Mouse (Mus musculus) midbrain, postnatal 0 days (tissue): ENCODE data around the gene Gm28035. TPM values are rescaled to one million over a fixed set of nuclear protein-coding genes. Genes with fewer than 3 reads are reported as not detected.

Source experiments
- ATAC-seq: fragments of 200-750 bp; cut with Nextera tagmentation; 2 replicates; pipeline ENCODE4 v1.8.0; 2017; ENCODE audit warnings: moderate number of reproducible peaks, mild to moderate bottlenecking, moderate TSS enrichment, moderate library complexity; ENCODE audit not compliant: low FRiP score
- DNase-seq: peaks from one replicate; pipeline ENCODE4 v3.0.0-alpha.2; 2015; ENCODE audit warnings: low spot score
- H3K27ac ChIP-seq: fragments of 300-500 bp; sonication (generic); 2 replicates; pipeline ENCODE4 v1.5.1; 2014; ENCODE audit warnings: low read depth, mild to moderate bottlenecking, low read length, mixed read lengths
- H3K27me3 ChIP-seq: fragments of 300-500 bp; sonication (generic); 2 replicates; pipeline ENCODE4 v1.6.1; 2014; ENCODE audit warnings: low read length, control low read depth, mixed read lengths; ENCODE audit not compliant: insufficient read depth
- H3K36me3 ChIP-seq: fragments of 300-500 bp; sonication (generic); 2 replicates; pipeline ENCODE4 v1.6.1; 2014; ENCODE audit warnings: low read length, control low read depth, mixed read lengths; ENCODE audit not compliant: insufficient read depth
- H3K4me1 ChIP-seq: fragments of 300-500 bp; sonication (generic); 2 replicates; pipeline ENCODE4 v1.6.1; 2014; ENCODE audit warnings: mild to moderate bottlenecking, control low read depth, antibody characterized with exemption, low read length, mixed read lengths; ENCODE audit not compliant: insufficient read depth
- H3K4me2 ChIP-seq: fragments of 300-500 bp; sonication (generic); 2 replicates; pipeline ENCODE4 v1.6.1; 2014; ENCODE audit warnings: low read depth, mild to moderate bottlenecking, low read length, mixed read lengths; ENCODE audit not compliant: poor library complexity, severe bottlenecking
- H3K4me3 ChIP-seq: fragments of 300-500 bp; sonication (generic); 2 replicates; pipeline ENCODE4 v1.5.1; 2014; ENCODE audit warnings: low read depth, mild to moderate bottlenecking, low read length, moderate library complexity
- H3K9ac ChIP-seq: fragments of 300-500 bp; sonication (generic); replicated peaks from 2 replicates; pipeline ENCODE4 v1.6.1; 2014; ENCODE audit warnings: mild to moderate bottlenecking, low read length, moderate library complexity, mixed read lengths; ENCODE audit not compliant: poor library complexity, severe bottlenecking
- H3K9me3 ChIP-seq: fragments of 300-500 bp; sonication (generic); 2 replicates; pipeline ENCODE4 v1.6.1; 2016; ENCODE audit warnings: low read length, control low read depth
- CTCF ChIP-seq: IDR thresholded peaks from 2 replicates; pipeline ENCODE4 v1.5.1; 2016; ENCODE audit warnings: antibody characterized with exemption, mild to moderate bottlenecking
- WGBS: fragments of 180-500 bp; shearing (Covaris S2); extraction: QIAGEN DNeasy Blood & Tissue Kit; methylation state at CpG from one replicate; pipeline ENCODE4 v1.1.7; 2014; 5-methylcytosine and 5-hydroxymethylcytosine counted together
- polyA plus RNA-seq: library from polyadenylated mRNA; unstranded; fragments of >200 nt; fragmentation: Nextera tagmentation; extraction: Ambion mirVana; gene quantifications from 2 replicates; pipeline ENCODE4 v1.2.1, GENCODE M21; 2015
- total RNA-seq: library from RNA; depleted of rRNA; stranded (reverse); fragments of >200 nt; gene quantifications from 2 replicates; pipeline ENCODE4 v1.2.3, GENCODE M21; 2014; rRNA removed

Gene Gm28035
- total and polyA plus RNA-seq, 2 experiments from 2014 or later: 0.11 to 6.0 TPM

DNA sequence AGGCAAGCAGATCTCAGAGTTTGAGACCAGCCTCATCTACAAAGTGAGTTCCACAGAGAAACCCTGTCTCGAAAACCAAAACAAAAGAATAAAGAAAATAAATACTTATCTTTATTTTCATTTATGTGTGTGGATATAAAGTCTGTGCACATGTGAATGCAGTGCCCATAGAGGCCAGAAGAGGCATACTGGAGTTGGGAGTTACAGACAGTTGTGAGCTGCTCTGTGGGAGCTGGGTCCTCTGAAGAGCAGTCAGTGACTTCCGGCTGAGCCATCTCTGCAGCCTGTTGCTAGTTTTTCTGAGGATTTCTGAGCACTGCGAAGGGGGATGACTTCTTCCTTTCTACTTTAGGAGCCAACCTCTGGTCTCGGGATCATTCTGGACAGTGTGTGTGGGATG lies 75.8 kb downstream of the Gm28035 start:
- Histone ChIP-seq H3K27me3 (no peaks in the 10 kb centered on the region), H3K9ac (no peak overlapping the region), H3K9me3 (no peaks in the 10 kb centered on the region), H3K36me3 (peaks cover 63% of the 10 kb centered on the region), H3K4me2 (no peak overlapping the region), H3K4me1 (no peaks in the 10 kb centered on the region), H3K4me3 (no peak overlapping the region), H3K27ac (no peak overlapping the region)
- no peak for ATAC-seq
- peak; percentile 37; the same call in 1 of the 2 replicates for TF ChIP-seq CTCF
- 93% methylated on average over 4 of the region's 4 CpGs for WGBS
- DNase-seq: no peak

DNA sequence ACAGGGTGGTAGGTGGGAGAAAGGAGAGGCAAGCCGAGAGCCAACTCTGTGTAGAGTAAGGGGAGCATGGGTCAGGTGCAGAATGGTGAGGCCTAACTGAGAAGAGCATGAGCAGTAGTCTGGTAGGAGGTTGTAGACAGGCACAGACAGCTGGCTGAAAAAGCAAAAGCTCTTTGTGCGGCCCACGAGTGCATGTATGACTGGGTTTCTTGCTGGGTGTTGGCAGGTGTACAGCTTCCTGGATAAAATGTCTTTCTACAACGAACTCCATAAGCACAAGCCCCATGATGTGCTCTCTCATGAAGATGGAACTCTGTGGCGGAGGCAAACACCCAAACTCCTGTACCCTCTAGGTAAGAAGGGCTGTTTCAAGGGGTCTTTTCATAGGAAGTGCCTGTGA lies 76.6 kb downstream of the Gm28035 start:
- no peak overlapping the region for H3K9ac ChIP-seq
- 95% methylated on average over 5 of the region's 5 CpGs for WGBS
- no peak overlapping the region for H3K4me3 ChIP-seq
- H3K9me3 ChIP-seq: no peaks in the 10 kb centered on the region
- no peak for TF ChIP-seq CTCF
- H3K27me3 ChIP-seq: no peaks in the 10 kb centered on the region
- no peaks in the 10 kb centered on the region for H3K4me1 ChIP-seq
- no peak overlapping the region for H3K27ac ChIP-seq
- no peak overlapping the region for H3K4me2 ChIP-seq
- DNase-seq (no peak), ATAC-seq (no peak)
- H3K36me3 ChIP-seq: peaks cover 65% of the 10 kb centered on the region

DNA sequence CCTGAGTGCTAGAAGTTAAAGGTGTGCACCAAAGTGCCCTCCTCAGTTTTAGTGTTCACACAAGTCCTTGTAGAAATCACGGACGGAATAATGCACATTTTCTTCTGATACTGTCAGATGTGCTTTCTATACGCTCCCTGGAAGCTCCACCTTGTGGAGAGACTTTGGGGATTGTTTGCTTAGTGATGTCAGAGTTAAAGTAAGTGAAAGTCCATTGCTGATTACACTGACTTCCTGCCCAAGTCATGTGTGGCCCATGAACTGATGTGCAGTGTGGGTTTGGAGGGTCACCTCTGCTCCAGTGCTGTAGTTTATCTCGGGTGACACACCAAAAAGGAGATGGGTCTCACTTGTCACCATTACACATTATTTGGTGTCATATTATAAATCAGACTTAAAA lies 78.9 kb downstream of the Gm28035 start:
- H3K4me1 ChIP-seq: no peaks in the 10 kb centered on the region
- H3K36me3 ChIP-seq: peaks cover 72% of the 10 kb centered on the region
- no peaks in the 10 kb centered on the region for H3K27me3 ChIP-seq
- no peak overlapping the region for H3K4me3 ChIP-seq
- 88% methylated on average over 4 of the region's 4 CpGs for WGBS
- DNase-seq: no peak
- TF ChIP-seq CTCF: no peak
- no peak overlapping the region for H3K27ac ChIP-seq
- ATAC-seq: no peak
- H3K9ac ChIP-seq: no peak overlapping the region
- no peaks in the 10 kb centered on the region for H3K9me3 ChIP-seq
- H3K4me2 ChIP-seq: no peak overlapping the region

DNA sequence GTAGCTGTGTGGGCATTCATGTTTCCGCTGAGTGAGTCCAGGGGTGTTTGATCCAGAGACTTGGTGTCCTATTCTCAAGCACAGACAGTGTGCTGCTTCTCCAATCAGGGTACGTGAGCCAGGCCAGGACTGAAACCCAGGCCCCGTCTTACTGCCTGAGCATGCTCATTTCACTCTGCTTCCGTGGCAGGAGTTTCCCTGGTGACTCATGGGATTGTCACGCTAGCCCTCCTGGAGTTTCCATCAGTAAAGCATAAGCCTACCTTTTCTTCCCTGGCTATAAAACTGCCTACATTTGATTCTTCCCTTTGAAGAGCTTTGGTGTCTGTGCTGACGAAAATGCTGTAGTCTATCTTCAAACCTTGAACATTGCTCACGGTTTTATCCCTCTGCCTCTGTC lies 82.7 kb downstream of the Gm28035 start:
- Histone ChIP-seq H3K36me3 (peaks cover 78% of the 10 kb centered on the region), H3K9me3 (no peaks in the 10 kb centered on the region), H3K4me3 (no peak overlapping the region), H3K4me2 (no peak overlapping the region), H3K4me1 (no peaks in the 10 kb centered on the region), H3K27me3 (no peaks in the 10 kb centered on the region), H3K27ac (no peak overlapping the region), H3K9ac (no peak overlapping the region)
- 73% methylated on average over 7 of the region's 7 CpGs for WGBS
- ATAC-seq (no peak), DNase-seq (no peak)
- TF ChIP-seq CTCF: no peak

DNA sequence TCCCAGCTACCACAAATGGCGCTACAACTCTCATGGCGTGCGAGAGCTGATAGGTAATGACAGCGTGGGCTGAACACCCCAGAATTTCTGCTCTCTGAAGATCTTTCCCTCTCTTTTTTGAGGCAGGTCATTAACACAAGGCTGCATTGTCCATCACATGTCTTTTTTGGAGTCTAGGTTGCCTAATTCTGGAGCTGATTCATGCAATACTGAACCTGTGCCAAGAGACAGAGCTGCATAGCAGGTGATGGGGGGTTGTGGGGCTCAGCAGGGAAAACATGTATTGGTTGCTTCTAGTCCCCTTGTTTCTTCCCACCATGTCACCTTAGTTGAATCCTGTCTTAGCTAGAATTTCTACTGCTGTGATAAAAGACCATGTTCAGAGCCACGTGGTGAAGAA lies 84.9 kb downstream of the Gm28035 start:
- Histone ChIP-seq H3K9ac (no peak overlapping the region), H3K9me3 (no peaks in the 10 kb centered on the region)

DNA sequence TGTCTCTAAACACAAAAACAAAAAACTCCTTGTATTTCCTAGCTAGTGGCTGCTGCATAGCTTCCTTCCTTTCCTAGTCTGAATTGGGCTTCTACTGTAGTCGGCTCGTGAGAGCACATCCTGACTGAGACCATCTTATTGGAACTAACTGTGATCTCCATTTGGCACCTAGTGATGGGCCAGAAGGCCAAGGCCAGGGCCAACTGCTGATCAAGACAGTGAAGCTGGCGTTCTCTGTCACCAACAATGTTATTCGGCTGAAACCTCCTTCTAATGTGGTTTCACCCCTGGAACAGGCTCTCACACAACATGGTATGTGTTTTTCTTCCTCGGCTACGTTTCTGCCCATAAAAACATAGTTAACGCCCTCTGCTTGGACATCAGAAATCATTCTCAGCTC lies 86.9 kb downstream of the Gm28035 start:
- H3K9me3 ChIP-seq: no peaks in the 10 kb centered on the region
- H3K27ac ChIP-seq: no peak overlapping the region
- H3K27me3 ChIP-seq: no peaks in the 10 kb centered on the region
- H3K36me3 ChIP-seq: peaks cover 83% of the 10 kb centered on the region
- H3K4me3 ChIP-seq: no peak overlapping the region
- WGBS: 94% methylated on average over 7 of the region's 7 CpGs
- H3K9ac ChIP-seq: no peak overlapping the region
- H3K4me1 ChIP-seq: no peaks in the 10 kb centered on the region
- no peak for TF ChIP-seq CTCF
- ATAC-seq (no peak), DNase-seq (no peak)
- H3K4me2 ChIP-seq: no peak overlapping the region

More for the DNA sequence above, 84.9 kb downstream of the Gm28035 start:
- H3K4me2 ChIP-seq: no peak overlapping the region
- ATAC-seq (no peak), DNase-seq (no peak)
- no peak overlapping the region for H3K27ac ChIP-seq
- WGBS: 93% methylated on average over 5 of the region's 5 CpGs
- no peak overlapping the region for H3K4me3 ChIP-seq
- H3K36me3 ChIP-seq: peaks cover 85% of the 10 kb centered on the region
- H3K27me3 ChIP-seq: no peaks in the 10 kb centered on the region
- H3K4me1 ChIP-seq: no peaks in the 10 kb centered on the region
- no peak for TF ChIP-seq CTCF

DNA sequence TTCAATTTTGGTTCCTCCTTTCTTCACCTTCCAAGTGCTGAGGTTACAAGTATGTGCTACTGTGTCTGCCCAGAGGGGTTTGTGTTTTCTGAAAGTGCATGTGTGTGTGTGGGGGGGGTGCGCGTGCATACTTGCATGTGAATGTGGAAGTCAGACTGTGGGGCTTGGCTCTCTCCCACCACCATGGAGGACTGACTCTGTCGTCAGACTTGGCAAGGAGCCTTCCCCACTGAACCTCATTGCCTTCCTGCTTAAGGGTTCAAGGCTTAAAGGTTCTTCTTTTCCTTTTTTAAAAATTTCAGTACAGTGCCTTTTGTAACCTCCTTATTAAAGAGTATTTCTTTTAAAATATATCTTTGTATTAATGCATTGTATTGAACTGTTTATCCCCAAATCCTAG lies 88.4 kb downstream of the Gm28035 start:
- 87% methylated on average over 3 of the region's 3 CpGs for WGBS
- Histone ChIP-seq H3K4me1 (no peaks in the 10 kb centered on the region), H3K27me3 (no peaks in the 10 kb centered on the region), H3K4me2 (no peak overlapping the region), H3K4me3 (no peak overlapping the region), H3K9me3 (no peaks in the 10 kb centered on the region), H3K27ac (no peak overlapping the region), H3K9ac (no peak overlapping the region), H3K36me3 (peaks cover 84% of the 10 kb centered on the region)
- ATAC-seq (no peak), DNase-seq (no peak)
- no peak for TF ChIP-seq CTCF

Other genes starting within 250 kb of the Gm28035 start
- gene Wdr34, start 191.7 kb upstream of the Gm28035 start, total RNA-seq: 87.3 and 96.1 TPM in 2 replicates
- 76.2 and 82.7 TPM in 2 replicates for gene Wdr34, start 191.7 kb upstream of the Gm28035 start, polyA plus RNA-seq
- gene Set, start 183.2 kb upstream of the Gm28035 start, total RNA-seq: 190 and 269 TPM in 2 replicates
- gene Set, start 183.2 kb upstream of the Gm28035 start, polyA plus RNA-seq: 302 and 345 TPM in 2 replicates
- 1.7 and 2.4 TPM in 2 replicates for gene Pkn3, start 162.9 kb upstream of the Gm28035 start, total RNA-seq
- 0.73 and 1.2 TPM in 2 replicates for gene Pkn3, start 162.9 kb upstream of the Gm28035 start, polyA plus RNA-seq
- 17.7 and 30.7 TPM in 2 replicates for gene Zdhhc12, start 146.9 kb upstream of the Gm28035 start, total RNA-seq
- gene Zdhhc12, start 146.9 kb upstream of the Gm28035 start, polyA plus RNA-seq: 23.8 and 28.9 TPM in 2 replicates
- gene Zer1, start 116.0 kb upstream of the Gm28035 start, total RNA-seq: 88.2 and 93.2 TPM in 2 replicates
- gene Zer1, start 116.0 kb upstream of the Gm28035 start, polyA plus RNA-seq: 12.3 and 14.7 TPM in 2 replicates
- 141 and 168 TPM in 2 replicates for gene Tbc1d13, start 106.8 kb upstream of the Gm28035 start, total RNA-seq
- 8.1 and 10.6 TPM in 2 replicates for gene Tbc1d13, start 106.8 kb upstream of the Gm28035 start, polyA plus RNA-seq
- gene Endog, start 69.1 kb upstream of the Gm28035 start, total RNA-seq: 43.7 and 51.3 TPM in 2 replicates
- 38.9 and 42.2 TPM in 2 replicates for gene Endog, start 69.1 kb upstream of the Gm28035 start, polyA plus RNA-seq
- gene Spout1, start 62.1 kb upstream of the Gm28035 start, total RNA-seq: 38.4 and 47.6 TPM in 2 replicates
- gene Spout1, start 62.1 kb upstream of the Gm28035 start, polyA plus RNA-seq: 55.9 and 60.8 TPM in 2 replicates
- 21.9 and 26.4 TPM in 2 replicates for gene Kyat1, start 34.7 kb upstream of the Gm28035 start, total RNA-seq
- gene Kyat1, start 34.7 kb upstream of the Gm28035 start, polyA plus RNA-seq: 16.4 and 17.9 TPM in 2 replicates
- 52.5 and 65.4 TPM in 2 replicates for gene Lrrc8a, start 2.9 kb upstream of the Gm28035 start, total RNA-seq
- 55.3 and 56.0 TPM in 2 replicates for gene Lrrc8a, start 2.9 kb upstream of the Gm28035 start, polyA plus RNA-seq
- 7.2 and 9.0 TPM in 2 replicates for gene Phyhd1, start 25.6 kb downstream of the Gm28035 start, total RNA-seq
- gene Phyhd1, start 25.6 kb downstream of the Gm28035 start, polyA plus RNA-seq: 3.9 and 4.4 TPM in 2 replicates
- gene Gm28038, start 40.5 kb downstream of the Gm28035 start, total RNA-seq: not detected in 2 replicates
- gene Gm28038, start 40.5 kb downstream of the Gm28035 start, polyA plus RNA-seq: not detected in 2 replicates
- gene Dolk, start 45.8 kb downstream of the Gm28035 start, total RNA-seq: 35.4 and 44.7 TPM in 2 replicates
- gene Dolk, start 45.8 kb downstream of the Gm28035 start, polyA plus RNA-seq: 38.7 and 42.9 TPM in 2 replicates
- gene Nup188, start 45.8 kb downstream of the Gm28035 start, total RNA-seq: 29.5 and 33.4 TPM in 2 replicates
- 12.2 and 15.7 TPM in 2 replicates for gene Nup188, start 45.8 kb downstream of the Gm28035 start, polyA plus RNA-seq
- 375 and 403 TPM in 2 replicates for gene Sh3glb2, start 118.8 kb downstream of the Gm28035 start, total RNA-seq
- gene Sh3glb2, start 118.8 kb downstream of the Gm28035 start, polyA plus RNA-seq: 185 and 199 TPM in 2 replicates
- 64.2 and 72.3 TPM in 2 replicates for gene Miga2, start 123.7 kb downstream of the Gm28035 start, total RNA-seq
- gene Miga2, start 123.7 kb downstream of the Gm28035 start, polyA plus RNA-seq: 28.7 and 34.8 TPM in 2 replicates
- gene Dolpp1, start 151.7 kb downstream of the Gm28035 start, total RNA-seq: 96.2 and 103 TPM in 2 replicates
- 56.6 and 59.7 TPM in 2 replicates for gene Dolpp1, start 151.7 kb downstream of the Gm28035 start, polyA plus RNA-seq
- gene Crat, start 175.2 kb downstream of the Gm28035 start, total RNA-seq: 32.6 and 38.0 TPM in 2 replicates
- 24.9 and 27.4 TPM in 2 replicates for gene Crat, start 175.2 kb downstream of the Gm28035 start, polyA plus RNA-seq
- gene Ptpa, start 175.5 kb downstream of the Gm28035 start, total RNA-seq: 139 and 147 TPM in 2 replicates
- gene Ptpa, start 175.5 kb downstream of the Gm28035 start, polyA plus RNA-seq: 138 and 141 TPM in 2 replicates
- 23.6 and 28.2 TPM in 2 replicates for gene Ier5l, start 233.7 kb downstream of the Gm28035 start, total RNA-seq
- gene Ier5l, start 233.7 kb downstream of the Gm28035 start, polyA plus RNA-seq: 2.6 and 3.2 TPM in 2 replicates